ENCODE assay signal across 8 mouse cellular contexts in genomic region chr6:124918331-124918690, GRCm38 (mm10). TPM values are rescaled to one million over a fixed set of nuclear protein-coding genes. Genes with fewer than 3 reads are reported as not detected.
A peak's percentile ranks its signal among the peaks of the same experiment; 100 is the strongest.
DNase-seq lines count a peak whose midpoint lies in the region; ATAC-seq and TF ChIP-seq lines count a peak whose summit lies in the region.

No protein-coding gene starts in this region.

- in situ Hi-C loops in ES-E14 (cut with MboI; ENCODE audit: low sequenced_read_pairs in 2 of 2, unreplicated experiment in 2 of 2): no loop called here

- H3K27ac ChIP-seq in heart, embryonic 14.5 days (replicated peaks in 1 of 2; ENCODE audit: control insufficient read depth in 1 of 2, insufficient read depth in 1 of 2, low read depth in 2 of 2, low read length in 2 of 2): peak overlapping the region; percentile 99 to 100
- peak overlapping the region; percentile 76 for H3K27ac ChIP-seq in ES-E14 (ENCODE audit: insufficient read depth, low read depth, low read length, poor library complexity, severe bottlenecking)
- H3K27ac ChIP-seq in hindbrain, embryonic 10.5 days: peak overlapping the region; percentile 100
- peak overlapping the region; percentile 99 for H3K27ac ChIP-seq in midbrain, embryonic 10.5 days (replicated peaks)

- H3K9ac ChIP-seq in heart, embryonic 14.5 days (ENCODE audit: low read length): peak overlapping the region; percentile 100
- peak overlapping the region; percentile 97 for H3K9ac ChIP-seq in ES-E14 (ENCODE audit: insufficient read depth, low read depth, low read length, poor library complexity, severe bottlenecking)

- peak overlapping the region; percentile 97 for H3K4me2 ChIP-seq in heart, embryonic 14.5 days (ENCODE audit: low read length)

- peak overlapping the region; percentile 82 to 98 for H3K4me3 ChIP-seq in heart, embryonic 14.5 days (ENCODE audit: control insufficient read depth in 1 of 2, insufficient read depth in 1 of 2, low read depth in 1 of 2, low read length in 2 of 2)
- peak overlapping the region; percentile 71 to 98 for H3K4me3 ChIP-seq in ES-E14 (ENCODE audit: insufficient read depth in 1 of 2, low read depth in 1 of 2, low read length in 2 of 2, poor library complexity in 1 of 2, severe bottlenecking in 1 of 2)
- H3K4me3 ChIP-seq in hindbrain, embryonic 10.5 days: peak overlapping the region; percentile 90
- peak overlapping the region; percentile 90 for H3K4me3 ChIP-seq in midbrain, embryonic 10.5 days

- H3K9me3 ChIP-seq in heart, embryonic 14.5 days (ENCODE audit: control insufficient read depth, low read length): no peaks in the 10 kb centered on the region
- no peaks in the 10 kb centered on the region for H3K9me3 ChIP-seq in ES-E14 (ENCODE audit: control insufficient read depth, insufficient read depth, low read depth, low read length)
- H3K9me3 ChIP-seq in hindbrain, embryonic 10.5 days: no peaks in the 10 kb centered on the region
- no peaks in the 10 kb centered on the region for H3K9me3 ChIP-seq in midbrain, embryonic 10.5 days (replicated peaks)

- WGBS in heart, embryonic 14.5 days: 14% methylated on average over 7 of the region's 7 CpGs
- WGBS in hindbrain, embryonic 10.5 days: 4% methylated on average over 7 of the region's 7 CpGs
- 13% methylated on average over 7 of the region's 7 CpGs for WGBS in midbrain, embryonic 10.5 days

- peaks cover 20% of the 10 kb centered on the region for H3K36me3 ChIP-seq in heart, embryonic 14.5 days (ENCODE audit: control insufficient read depth, insufficient read depth, low read length)
- H3K36me3 ChIP-seq in ES-E14 (ENCODE audit: control insufficient read depth, insufficient read depth, low read length, poor library complexity, severe bottlenecking): peaks cover 9% of the 10 kb centered on the region; the same call in 1 of the 2 replicates
- peaks cover 23% of the 10 kb centered on the region for H3K36me3 ChIP-seq in hindbrain, embryonic 10.5 days
- H3K36me3 ChIP-seq in midbrain, embryonic 10.5 days: peaks cover 21% of the 10 kb centered on the region

- no peak for ATAC-seq in heart, embryonic 14.5 days (ENCODE audit: insufficient number of reproducible peaks, insufficient read depth, low FRiP score, low read depth)
- no peak for ATAC-seq in cerebellum, adult (ENCODE audit: insufficient number of reproducible peaks, low FRiP score, low TSS enrichment)

- H3K4me1 ChIP-seq in heart, embryonic 14.5 days (ENCODE audit: control insufficient read depth in 2 of 2, insufficient read depth in 2 of 2, low read length in 2 of 2): peaks cover 35 to 47% of the 10 kb centered on the region in 2 experiments
- H3K4me1 ChIP-seq in ES-E14 (ENCODE audit: control insufficient read depth in 2 of 2, insufficient read depth in 2 of 2, low read length in 2 of 2, poor library complexity in 1 of 2): peaks cover 5 to 36% of the 10 kb centered on the region in 2 experiments
- H3K4me1 ChIP-seq in hindbrain, embryonic 10.5 days (replicated peaks): peaks cover 85% of the 10 kb centered on the region
- peaks cover 80% of the 10 kb centered on the region for H3K4me1 ChIP-seq in midbrain, embryonic 10.5 days

- DNase-seq in heart, adult 18-20 months: no peak
- no peak for DNase-seq in ES-E14 (ENCODE audit: low read depth, low spot score)
- no peak for DNase-seq in hindbrain, embryonic 10.5 days (ENCODE audit: low spot score)
- DNase-seq in midbrain, embryonic 10.5 days (ENCODE audit: low spot score): no peak
- no peak for DNase-seq in left cerebral cortex, adult 9 months (ENCODE audit: low spot score in 2 of 2)
- DNase-seq in right cerebral cortex, postnatal 25 days: no peak

- no peaks in the 10 kb centered on the region for H3K27me3 ChIP-seq in heart, embryonic 14.5 days (ENCODE audit: control insufficient read depth, insufficient read depth, low read length)
- H3K27me3 ChIP-seq in hindbrain, embryonic 10.5 days (ENCODE audit: insufficient read depth, poor library complexity, severe bottlenecking): no peaks in the 10 kb centered on the region
- no peaks in the 10 kb centered on the region for H3K27me3 ChIP-seq in midbrain, embryonic 10.5 days (ENCODE audit: low read depth, poor library complexity, severe bottlenecking)

TF ChIP-seq in ES-E14, 5 proteins besides CTCF, POLR2A, EP300 and RAD21:
- TF ChIP-seq MAFK (IDR thresholded peaks at IDR 0.05; ENCODE audit: insufficient read depth, low read depth, low read length): no peak
- no peak for TF ChIP-seq ZC3H11A (IDR thresholded peaks at IDR 0.05; ENCODE audit: borderline replicate concordance, low read depth, low read length)
- no peak for TF ChIP-seq ZNF384 (IDR thresholded peaks at IDR 0.05; ENCODE audit: low read depth, low read length)
- no peak for TF ChIP-seq HCFC1 (IDR thresholded peaks at IDR 0.05; ENCODE audit: borderline replicate concordance, insufficient read depth, low read length)
- TF ChIP-seq CHD2 (IDR thresholded peaks at IDR 0.05; ENCODE audit: low read depth, low read length): no peak

RNA-seq across cellular contexts. Expression of gene Ptms, which starts 1.6 kb away (rescaled TPM):
- 238 and 251 TPM in 2 replicates for polyA plus RNA-seq in heart, embryonic 14.5 days (2014; fragmentation: Nextera tagmentation; extraction: Ambion mirVana)
- 100 to 1,000 TPM; 135 to 139 TPM for total RNA-seq in heart, adult 18-20 months (2021)
- 66.7 and 67.4 TPM in 2 replicates for total RNA-seq in ES-E14 (2012; rRNA removed)
- polyA plus RNA-seq in hindbrain, embryonic 10.5 days (2016; fragmentation: Nextera tagmentation; extraction: Ambion mirVana): 271 and 416 TPM in 2 replicates
- 261 and 296 TPM in 2 replicates for polyA plus RNA-seq in midbrain, embryonic 10.5 days (2016; fragmentation: Nextera tagmentation; extraction: Ambion mirVana)

RNA-seq across cellular contexts. Expression of gene Lag3, which starts 6.8 kb away (rescaled TPM):
- 1.00 and 1.1 TPM in 2 replicates for polyA plus RNA-seq in heart, embryonic 14.5 days (2014; fragmentation: Nextera tagmentation; extraction: Ambion mirVana)
- total RNA-seq in heart, adult 18-20 months (2021): under 1 TPM; 0.23 to 0.35 TPM
- total RNA-seq in ES-E14 (2012; rRNA removed): 1.0 and 1.2 TPM in 2 replicates
- polyA plus RNA-seq in hindbrain, embryonic 10.5 days (2016; fragmentation: Nextera tagmentation; extraction: Ambion mirVana): 1.1 and 1.3 TPM in 2 replicates
- 1.0 and 1.5 TPM in 2 replicates for polyA plus RNA-seq in midbrain, embryonic 10.5 days (2016; fragmentation: Nextera tagmentation; extraction: Ambion mirVana)

RNA-seq across cellular contexts. Expression of gene Mlf2, which starts 12.9 kb away (rescaled TPM):
- polyA plus RNA-seq in heart, embryonic 14.5 days (2014; fragmentation: Nextera tagmentation; extraction: Ambion mirVana): 364 and 365 TPM in 2 replicates
- 100 to 1,000 TPM; 185 to 191 TPM for total RNA-seq in heart, adult 18-20 months (2021)
- 179 and 196 TPM in 2 replicates for total RNA-seq in ES-E14 (2012; rRNA removed)
- polyA plus RNA-seq in hindbrain, embryonic 10.5 days (2016; fragmentation: Nextera tagmentation; extraction: Ambion mirVana): 417 and 499 TPM in 2 replicates
- polyA plus RNA-seq in midbrain, embryonic 10.5 days (2016; fragmentation: Nextera tagmentation; extraction: Ambion mirVana): 428 and 435 TPM in 2 replicates

RNA-seq across cellular contexts. Expression of gene Cd4, which starts 30.3 kb away (rescaled TPM):
- 0.16 TPM in 1 of 2 replicates, not detected in the other for polyA plus RNA-seq in heart, embryonic 14.5 days (2014; fragmentation: Nextera tagmentation; extraction: Ambion mirVana)
- 1 to 10 TPM in 1 of 2 experiments, under 1 TPM in 1; 0.50 to 3.7 TPM for total RNA-seq in heart, adult 18-20 months (2021)
- total RNA-seq in ES-E14 (2012; rRNA removed): 0.37 and 0.49 TPM in 2 replicates
- polyA plus RNA-seq in hindbrain, embryonic 10.5 days (2016; fragmentation: Nextera tagmentation; extraction: Ambion mirVana): not detected in 2 replicates
- 0.05 TPM in 1 of 2 replicates, not detected in the other for polyA plus RNA-seq in midbrain, embryonic 10.5 days (2016; fragmentation: Nextera tagmentation; extraction: Ambion mirVana)

RNA-seq across cellular contexts. Expression of gene Cops7a, which starts 47.0 kb away (rescaled TPM):
- polyA plus RNA-seq in heart, embryonic 14.5 days (2014; fragmentation: Nextera tagmentation; extraction: Ambion mirVana): 128 and 135 TPM in 2 replicates
- total RNA-seq in heart, adult 18-20 months (2021): 100 to 1,000 TPM in 1 of 2 experiments, 10 to 100 TPM in 1; 94.3 to 102 TPM
- total RNA-seq in ES-E14 (2012; rRNA removed): 138 and 141 TPM in 2 replicates
- polyA plus RNA-seq in hindbrain, embryonic 10.5 days (2016; fragmentation: Nextera tagmentation; extraction: Ambion mirVana): 130 and 138 TPM in 2 replicates
- polyA plus RNA-seq in midbrain, embryonic 10.5 days (2016; fragmentation: Nextera tagmentation; extraction: Ambion mirVana): 140 and 142 TPM in 2 replicates
